Mouse (Mus musculus) lung, postnatal 0 days (tissue): ENCODE results near the gene Kcnk18. TPM values are rescaled to one million over a fixed set of nuclear protein-coding genes. Genes with fewer than 3 reads are reported as not detected.

Experiments used
- ATAC-seq: fragments of 200-750 bp; cut with Nextera tagmentation; 2 replicates; pipeline ENCODE4 v1.8.0; 2017; ENCODE audit warnings: moderate library complexity
- DNase-seq: peaks from one replicate; pipeline ENCODE4 v3.0.0-alpha.2; 2016; ENCODE audit warnings: low spot score
- H3K27ac ChIP-seq: fragments of 300-500 bp; sonication (generic); 2 replicates; pipeline ENCODE4 v1.5.1; 2014; ENCODE audit warnings: antibody characterized with exemption, mild to moderate bottlenecking, low read length, mixed read lengths
- H3K27me3 ChIP-seq: fragments of 300-500 bp; sonication (generic); replicated peaks from 2 replicates; pipeline ENCODE4 v1.6.1; 2014; ENCODE audit warnings: low read length, mixed read lengths; ENCODE audit not compliant: insufficient read depth
- H3K36me3 ChIP-seq: fragments of 300-500 bp; sonication (generic); 2 replicates; pipeline ENCODE4 v1.6.1; 2014; ENCODE audit warnings: low read length, mixed read lengths; ENCODE audit not compliant: insufficient read depth
- H3K4me1 ChIP-seq: fragments of 300-500 bp; sonication (generic); 2 replicates; pipeline ENCODE4 v1.6.1; 2014; ENCODE audit warnings: antibody characterized with exemption, low read depth, low read length, mixed read lengths; ENCODE audit not compliant: insufficient read depth
- H3K4me2 ChIP-seq: fragments of 300-500 bp; sonication (generic); replicated peaks from 2 replicates; pipeline ENCODE4 v1.6.1; 2014; ENCODE audit warnings: low read depth, mild to moderate bottlenecking, low read length, moderate library complexity, mixed read lengths
- H3K4me3 ChIP-seq: fragments of 300-500 bp; sonication (generic); 2 replicates; pipeline ENCODE4 v1.5.1; 2014; ENCODE audit warnings: low read depth, low read length
- H3K9ac ChIP-seq: fragments of 300-500 bp; sonication (generic); replicated peaks from 2 replicates; pipeline ENCODE4 v1.6.1; 2014; ENCODE audit warnings: low read depth, mild to moderate bottlenecking
- H3K9me3 ChIP-seq: fragments of 300-500 bp; sonication (generic); 2 replicates; pipeline ENCODE4 v1.6.1; 2016; ENCODE audit warnings: low read length, mixed read lengths
- CTCF ChIP-seq: IDR thresholded peaks from 2 replicates; pipeline ENCODE4 v1.5.1; 2016; ENCODE audit warnings: antibody characterized with exemption, mild to moderate bottlenecking
- EP300 ChIP-seq: IDR thresholded peaks from 2 replicates; pipeline ENCODE4 v1.6.1; 2016; ENCODE audit warnings: antibody characterized with exemption, mild to moderate bottlenecking, control low read depth
- WGBS: fragments of 180-500 bp; shearing (Covaris S2); extraction: QIAGEN DNeasy Blood & Tissue Kit; methylation state at CpG from one replicate; pipeline ENCODE4 v1.1.7; 2014; 5-methylcytosine and 5-hydroxymethylcytosine counted together
- polyA plus RNA-seq: library from polyadenylated mRNA; unstranded; fragments of >200 nt; fragmentation: Nextera tagmentation; extraction: Ambion mirVana; gene quantifications from 2 replicates; pipeline ENCODE4 v1.2.1, GENCODE M21; 2015

Gene Kcnk18
- polyA plus RNA-seq, 1 experiment from 2014 or later: not detected

DNA sequence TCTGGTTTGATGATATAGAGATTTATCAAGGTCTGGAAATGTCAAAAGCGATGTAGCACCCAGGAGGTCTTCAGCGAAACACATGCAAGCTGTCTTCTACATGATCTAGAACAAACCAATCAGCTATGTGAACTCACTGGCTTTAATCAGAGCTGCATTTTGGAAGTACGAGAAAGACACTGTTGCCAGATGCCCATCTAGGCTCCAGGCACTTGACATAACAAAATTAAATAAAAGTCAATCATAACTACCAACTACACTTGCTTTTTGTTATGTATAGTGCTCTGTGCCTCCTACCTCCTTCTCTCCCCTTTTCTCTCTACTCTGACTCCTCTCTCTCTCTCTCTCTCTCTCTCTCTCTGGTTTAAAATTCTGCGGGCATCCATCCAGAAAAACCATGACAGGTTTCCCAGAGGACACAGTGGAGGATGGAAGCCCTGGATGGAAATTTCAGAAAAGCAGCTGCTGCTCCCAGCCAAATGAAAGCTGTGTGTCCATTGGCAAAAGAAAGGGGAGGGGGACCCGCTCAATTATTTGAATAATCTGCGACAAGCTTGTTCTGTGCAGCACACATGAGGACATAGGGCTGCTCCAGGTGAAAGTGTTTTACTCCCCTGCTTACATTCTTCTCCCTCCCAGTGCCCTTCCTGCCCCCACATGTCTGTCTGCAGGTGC lies 45.5 kb upstream of the Kcnk18 start:
- WGBS: 15% methylated on average over 6 of the region's 6 CpGs
- H3K4me3 ChIP-seq: no peak overlapping the region
- DNase-seq (no peak), ATAC-seq (no peak)
- no peak overlapping the region for H3K9ac ChIP-seq
- no peaks in the 10 kb centered on the region for H3K9me3 ChIP-seq
- H3K27ac ChIP-seq: no peak overlapping the region
- peaks cover 63% of the 10 kb centered on the region for H3K27me3 ChIP-seq
- TF ChIP-seq EP300 (no peak), CTCF (no peak)
- no peaks in the 10 kb centered on the region for H3K36me3 ChIP-seq
- no peak overlapping the region for H3K4me2 ChIP-seq
- 0 out of 2 replicates have a peak, but pooled peaks cover 6% of the 10 kb centered on the region for H3K4me1 ChIP-seq

DNA sequence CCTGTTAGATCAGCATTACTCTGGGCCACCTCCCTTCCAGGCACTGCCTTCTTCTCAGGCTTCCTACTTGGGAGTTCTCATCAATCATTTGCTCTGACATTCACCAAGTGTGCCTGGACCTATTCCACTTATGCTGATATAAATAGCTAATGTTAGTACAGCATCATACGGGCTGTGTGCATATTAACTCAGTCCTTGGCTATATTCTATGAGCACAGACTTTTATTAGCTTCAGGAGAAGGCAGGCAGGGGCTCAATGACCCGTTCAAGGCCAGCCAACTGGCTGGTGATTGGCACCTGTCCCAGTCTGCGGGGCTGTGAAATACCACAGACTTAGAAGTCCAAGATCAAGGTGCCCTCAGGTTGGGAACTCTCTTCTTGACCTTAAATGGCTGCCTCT lies 35.0 kb upstream of the Kcnk18 start:
- H3K9me3 ChIP-seq: no peaks in the 10 kb centered on the region
- ATAC-seq (no peak), DNase-seq (no peak)
- no peak overlapping the region for H3K4me2 ChIP-seq
- H3K36me3 ChIP-seq: no peaks in the 10 kb centered on the region
- H3K27ac ChIP-seq: no peak overlapping the region
- peaks cover 9% of the 10 kb centered on the region for H3K27me3 ChIP-seq
- no peak overlapping the region for H3K9ac ChIP-seq
- TF ChIP-seq CTCF (no peak), EP300 (no peak)
- 20% methylated on average over 3 of the region's 3 CpGs for WGBS
- no peak overlapping the region for H3K4me3 ChIP-seq
- H3K4me1 ChIP-seq: no peaks in the 10 kb centered on the region

DNA sequence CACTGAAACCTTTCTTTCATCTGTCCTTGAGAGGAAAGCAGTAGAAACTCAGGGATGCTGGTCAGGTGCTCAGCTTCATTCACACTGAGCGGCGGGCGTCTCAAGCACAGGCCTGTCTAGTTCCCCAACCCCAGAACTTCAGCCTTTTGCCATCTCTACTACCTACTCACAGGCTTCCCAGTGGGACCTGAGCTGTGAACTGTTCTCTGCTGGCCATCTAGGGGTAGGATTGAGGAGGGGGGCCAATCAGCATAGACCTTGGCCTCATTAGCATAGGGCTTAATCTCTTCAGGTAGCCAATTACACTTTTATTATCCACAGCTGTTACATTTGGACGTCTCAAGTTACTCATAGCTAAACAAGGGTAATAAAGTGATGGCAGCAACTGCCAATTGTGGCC lies 30.0 kb upstream of the Kcnk18 start:
- Histone ChIP-seq H3K9ac (no peak overlapping the region), H3K4me2 (no peak overlapping the region), H3K4me1 (no peaks in the 10 kb centered on the region), H3K27me3 (peaks cover 27% of the 10 kb centered on the region), H3K36me3 (no peaks in the 10 kb centered on the region), H3K9me3 (no peaks in the 10 kb centered on the region), H3K27ac (no peak overlapping the region), H3K4me3 (no peak overlapping the region)
- ATAC-seq (no peak), DNase-seq (no peak)
- 23% methylated on average over 4 of the region's 4 CpGs for WGBS
- TF ChIP-seq EP300 (no peak), CTCF (no peak)

DNA sequence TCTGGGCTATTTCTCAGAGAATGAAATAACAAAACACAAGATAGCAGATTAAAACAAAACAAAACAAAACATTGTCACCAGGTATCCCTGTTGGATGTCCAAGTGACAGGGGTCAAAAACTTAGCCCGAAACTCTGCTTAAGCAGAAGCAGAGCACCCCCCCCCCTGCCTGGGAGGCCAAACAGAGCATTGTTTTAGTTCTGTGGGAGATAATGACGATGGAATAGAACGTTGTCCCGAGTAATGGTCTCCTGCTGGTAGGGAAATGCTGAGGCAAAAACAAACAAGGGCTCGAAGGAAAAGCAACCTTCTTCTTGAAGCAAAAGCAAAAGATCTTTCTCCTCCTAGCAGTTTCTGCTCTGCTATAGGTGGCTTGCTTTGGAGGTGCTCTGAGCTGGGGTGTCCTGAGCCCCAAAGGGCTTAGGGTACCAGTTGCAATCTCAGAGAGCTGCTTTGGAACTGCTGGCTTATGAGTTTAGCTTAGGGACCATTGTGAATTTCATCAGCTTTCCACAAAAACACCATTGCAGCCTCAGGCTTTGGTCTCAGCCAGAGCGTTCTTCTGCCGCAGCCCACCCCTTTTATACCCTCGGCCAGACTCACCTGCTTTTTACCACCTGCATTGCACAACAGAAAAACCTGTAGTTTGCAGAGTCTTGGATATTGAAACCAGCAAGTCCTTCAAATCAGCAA lies 28.4 kb upstream of the Kcnk18 start:
- Histone ChIP-seq H3K4me2 (no peak overlapping the region), H3K27me3 (peaks cover 35% of the 10 kb centered on the region), H3K4me1 (no peaks in the 10 kb centered on the region), H3K9me3 (no peaks in the 10 kb centered on the region), H3K9ac (no peak overlapping the region), H3K27ac (no peak overlapping the region), H3K36me3 (no peaks in the 10 kb centered on the region), H3K4me3 (no peak overlapping the region)
- DNase-seq: no peak
- ATAC-seq: no peak
- 2% methylated on average over 8 of the region's 8 CpGs for WGBS
- TF ChIP-seq EP300: no peak

DNA sequence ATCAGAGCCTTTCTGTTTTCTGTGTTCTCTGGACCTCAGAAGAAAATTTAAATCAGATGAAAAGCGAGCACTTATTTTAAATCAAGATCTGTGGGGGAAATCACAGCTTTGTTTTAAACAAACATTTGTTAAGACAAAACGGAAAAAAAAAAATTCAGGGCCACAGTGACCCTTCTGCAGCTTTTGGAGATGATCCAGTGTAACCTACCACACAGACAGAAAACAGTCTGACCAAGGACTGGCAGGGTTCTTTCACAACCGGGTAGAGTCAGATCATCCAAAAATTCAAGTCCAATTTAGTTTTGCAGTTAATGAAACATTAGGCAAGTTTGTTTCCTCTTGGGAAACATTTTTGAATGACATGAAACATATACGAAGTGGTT lies 27.9 kb upstream of the Kcnk18 start:
- H3K27me3 ChIP-seq: peaks cover 41% of the 10 kb centered on the region
- no peak for DNase-seq

DNA sequence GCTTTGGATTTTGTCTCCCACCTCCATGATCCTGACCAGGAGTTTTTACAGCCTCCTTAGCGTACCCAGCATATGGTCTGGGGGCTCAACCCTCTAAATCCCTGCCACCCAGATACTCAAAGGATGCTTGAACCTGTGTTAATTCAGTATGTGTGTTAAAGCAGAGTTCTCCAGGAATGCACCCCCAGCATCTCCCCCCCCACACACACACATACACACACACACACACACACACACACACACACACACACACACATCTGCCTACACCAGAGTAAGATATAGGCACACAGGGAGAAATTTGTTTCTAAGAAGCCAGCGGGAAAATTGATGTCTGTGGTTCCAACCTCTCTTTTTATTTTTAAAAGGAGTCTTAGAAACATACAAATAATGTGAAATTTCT lies 26.5 kb upstream of the Kcnk18 start:
- no peak for ATAC-seq
- TF ChIP-seq EP300 (no peak), CTCF (no peak)

More for the DNA sequence above, 27.9 kb upstream of the Kcnk18 start:
- H3K4me2 ChIP-seq: no peak overlapping the region
- H3K9me3 ChIP-seq: no peaks in the 10 kb centered on the region
- no peak for TF ChIP-seq CTCF
- no peak for TF ChIP-seq EP300
- no peaks in the 10 kb centered on the region for H3K36me3 ChIP-seq
- no peaks in the 10 kb centered on the region for H3K4me1 ChIP-seq
- ATAC-seq: no peak
- no peak overlapping the region for H3K4me3 ChIP-seq
- WGBS: 10% methylated on average over 4 of the region's 4 CpGs
- no peak overlapping the region for H3K27ac ChIP-seq
- H3K9ac ChIP-seq: no peak overlapping the region

More for the DNA sequence above, 26.5 kb upstream of the Kcnk18 start:
- no peak overlapping the region for H3K27ac ChIP-seq
- no peak overlapping the region for H3K4me3 ChIP-seq
- H3K27me3 ChIP-seq: peaks cover 48% of the 10 kb centered on the region
- no peaks in the 10 kb centered on the region for H3K9me3 ChIP-seq
- H3K9ac ChIP-seq: no peak overlapping the region
- 13% methylated on average over 2 of the region's 2 CpGs for WGBS
- H3K4me2 ChIP-seq: no peak overlapping the region
- no peak for DNase-seq
- H3K36me3 ChIP-seq: no peaks in the 10 kb centered on the region
- no peaks in the 10 kb centered on the region for H3K4me1 ChIP-seq
